Mouse (Mus musculus): Measurements from ENCODE around the gene Prdm16. TPM values are rescaled to one million over a fixed set of nuclear protein-coding genes. Genes with fewer than 3 reads are reported as not detected.

Gene Prdm16
- polyA plus RNA-seq, 1 experiment from 2014 or later = 17.5 TPM

DNA sequence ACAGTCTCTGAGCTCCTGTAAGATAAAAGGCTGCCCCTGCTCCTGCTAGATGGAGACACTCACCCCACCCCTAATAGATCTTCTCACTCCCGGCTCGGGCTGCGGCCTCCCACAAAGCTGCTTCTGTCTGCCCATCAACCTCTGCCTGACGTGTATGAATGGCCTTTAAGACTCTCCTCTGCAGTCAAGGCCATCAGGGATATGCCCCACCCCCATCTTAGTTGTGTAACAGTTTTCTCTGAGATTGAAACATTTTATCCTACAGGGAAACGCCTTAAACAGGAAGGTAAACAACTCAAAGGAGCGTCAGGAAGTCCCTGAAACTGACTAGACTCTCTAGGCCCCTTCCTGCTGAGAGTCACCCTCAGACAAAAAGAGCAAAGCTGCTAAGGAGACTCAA lies 24.6 kb upstream of the Prdm16 start:
- Histone ChIP-seq H3K36me3 (no peaks in the 10 kb centered on the region), H3K4me2 (no peak overlapping the region), H3K9me3 (no peaks in the 10 kb centered on the region), H3K4me3 (no peak overlapping the region), H3K27ac (no peak overlapping the region), H3K9ac (no peak overlapping the region), H3K4me1 (peaks cover 22% of the 10 kb centered on the region), H3K27me3 (peaks cover 32% of the 10 kb centered on the region)
- ATAC-seq (ENCODE audit: insufficient number of reproducible peaks, low FRiP score, low TSS enrichment, low read depth) = no peak
- WGBS = 45% methylated on average over 6 of the region's 6 CpGs

DNA sequence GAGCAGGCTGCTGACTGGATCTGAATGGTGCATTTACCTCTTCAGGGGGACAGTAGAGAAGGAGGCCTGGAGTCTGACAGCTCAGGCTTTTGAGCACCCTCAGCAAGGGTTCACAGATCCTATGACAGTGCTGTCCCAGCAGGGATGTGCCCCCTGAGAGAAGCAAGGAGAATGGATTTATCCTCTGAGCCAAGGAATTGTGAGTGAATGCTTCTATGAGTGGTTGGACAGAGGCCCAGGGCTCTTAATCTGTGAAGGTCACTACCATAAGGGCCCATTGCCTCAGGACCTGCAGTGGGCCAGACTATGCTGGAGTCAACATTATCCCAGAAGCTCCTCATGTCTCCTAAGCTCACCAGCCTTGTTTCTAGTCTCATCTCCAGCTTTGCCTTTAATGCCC lies 23.4 kb upstream of the Prdm16 start:
- H3K27me3 ChIP-seq = peaks cover 25% of the 10 kb centered on the region
- H3K4me3 ChIP-seq = no peak overlapping the region
- no peak overlapping the region for H3K27ac ChIP-seq
- no peak overlapping the region for H3K9ac ChIP-seq
- no peak for ATAC-seq (ENCODE audit: insufficient number of reproducible peaks, low FRiP score, low TSS enrichment, low read depth)
- H3K4me2 ChIP-seq = no peak overlapping the region
- no peaks in the 10 kb centered on the region for H3K9me3 ChIP-seq
- no peaks in the 10 kb centered on the region for H3K36me3 ChIP-seq
- H3K4me1 ChIP-seq = peaks cover 17% of the 10 kb centered on the region

DNA sequence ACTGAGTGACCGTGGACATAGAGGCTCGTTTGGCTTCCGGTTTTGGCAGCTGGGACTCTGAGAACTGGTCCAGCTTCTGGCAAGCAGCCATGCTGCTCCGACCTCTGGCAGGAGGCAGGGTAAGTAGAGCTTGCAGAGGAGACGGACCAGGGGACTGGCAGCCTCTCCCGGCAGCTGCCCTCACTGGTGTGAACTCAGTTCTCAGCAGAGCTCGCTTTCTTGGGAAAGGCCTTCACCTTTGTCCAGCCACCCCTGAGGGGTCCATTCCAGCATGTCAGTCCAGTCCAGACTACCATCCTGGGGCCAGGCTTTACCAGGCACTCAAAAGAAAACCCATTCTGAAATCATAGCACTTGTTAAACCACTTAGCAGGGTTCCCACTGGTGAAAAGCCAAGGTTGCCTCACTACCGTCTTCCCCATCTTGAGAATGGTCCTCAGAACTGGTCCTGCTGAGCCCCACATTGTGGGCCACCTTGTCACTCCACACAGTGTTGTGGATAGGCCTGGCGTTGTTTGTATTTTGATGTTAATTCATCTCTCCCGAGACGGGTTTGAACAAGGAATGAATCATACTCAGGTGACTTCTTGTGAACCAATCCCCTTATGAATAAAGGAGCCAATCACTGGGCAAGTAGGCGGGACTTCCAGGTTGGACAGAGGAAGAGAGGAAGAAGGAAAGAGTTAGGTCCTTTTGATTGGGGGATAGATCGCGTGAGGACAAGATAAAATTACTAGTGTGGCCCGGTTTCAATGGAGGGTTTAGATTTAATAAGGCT lies 18.6 kb upstream of the Prdm16 start:
- Histone ChIP-seq H3K4me2 (no peak overlapping the region), H3K4me1 (0 out of 2 replicates have a peak, but pooled peaks cover 9% of the 10 kb centered on the region), H3K4me3 (no peak overlapping the region), H3K36me3 (no peaks in the 10 kb centered on the region), H3K9me3 (no peaks in the 10 kb centered on the region), H3K27ac (no peak overlapping the region), H3K9ac (no peak overlapping the region), H3K27me3 (peaks cover 17% of the 10 kb centered on the region; the same call in 1 of the 2 replicates)
- no peak for ATAC-seq (ENCODE audit: insufficient number of reproducible peaks, low FRiP score, low TSS enrichment, low read depth)
- WGBS = 68% methylated on average over 15 of the region's 15 CpGs

DNA sequence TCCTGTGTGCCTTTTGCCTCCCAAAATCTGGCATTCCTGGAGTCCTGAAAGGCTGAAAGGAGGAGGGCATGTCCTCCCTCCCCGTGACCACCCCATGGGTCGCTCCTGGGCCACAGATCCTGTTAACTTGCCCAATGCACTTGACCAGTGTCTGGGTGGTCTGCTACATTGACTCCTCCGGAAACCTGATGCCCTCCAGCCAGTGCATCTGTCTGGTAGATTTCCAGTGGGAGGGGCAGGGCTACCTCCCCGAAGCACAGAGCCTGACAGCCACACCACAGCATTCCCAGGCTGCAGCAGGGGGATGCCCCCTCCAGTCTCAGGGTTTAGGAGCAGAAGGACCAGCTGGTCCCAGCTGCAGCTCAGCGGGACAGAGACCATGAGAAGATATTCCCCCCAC lies 15.8 kb upstream of the Prdm16 start:
- Histone ChIP-seq H3K9me3 (no peaks in the 10 kb centered on the region), H3K27ac (no peak overlapping the region), H3K36me3 (no peaks in the 10 kb centered on the region), H3K4me3 (no peak overlapping the region), H3K4me2 (no peak overlapping the region), H3K9ac (no peak overlapping the region), H3K4me1 (peaks cover 20% of the 10 kb centered on the region), H3K27me3 (0 out of 2 replicates have a peak, but pooled peaks cover 9% of the 10 kb centered on the region)
- WGBS = 18% methylated on average over 5 of the region's 5 CpGs
- no peak for ATAC-seq (ENCODE audit: insufficient number of reproducible peaks, low FRiP score, low TSS enrichment, low read depth)

DNA sequence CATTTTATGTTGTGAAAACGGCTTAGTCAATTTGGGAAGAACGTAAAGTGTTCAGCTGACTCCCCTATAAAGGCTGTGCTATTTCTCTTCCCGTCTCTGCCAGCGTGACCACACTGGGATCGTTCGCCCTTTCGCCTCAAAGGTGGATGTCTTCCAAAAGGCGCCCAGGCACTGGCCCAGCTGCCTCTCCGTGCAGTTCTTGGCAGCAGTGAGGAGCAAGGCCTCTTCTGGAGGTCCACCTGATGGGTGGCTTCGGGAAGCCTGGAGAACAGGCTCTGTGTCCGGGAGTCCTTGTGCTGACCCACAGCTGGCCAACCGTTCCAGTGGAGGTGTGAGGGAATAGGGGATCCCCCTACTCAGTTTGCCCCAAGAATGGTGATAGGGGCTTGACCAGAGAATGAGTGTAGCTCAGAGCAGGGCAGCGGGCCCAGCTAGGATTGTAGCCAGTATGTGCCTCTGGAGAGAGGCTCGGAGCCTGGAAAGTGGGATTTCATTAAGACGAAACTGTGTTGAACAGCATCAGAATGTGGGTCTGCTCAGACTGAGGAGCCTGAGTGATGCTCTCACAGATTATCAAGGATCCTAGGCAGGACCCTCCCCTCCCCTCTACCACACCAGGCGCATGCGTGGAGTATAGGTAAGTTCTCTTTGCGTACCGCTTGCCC lies 12.5 kb upstream of the Prdm16 start:
- H3K9ac ChIP-seq = no peak overlapping the region
- no peak overlapping the region for H3K4me3 ChIP-seq
- peak; percentile 69 for ATAC-seq (ENCODE audit: insufficient number of reproducible peaks, low FRiP score, low TSS enrichment, low read depth)
- no peaks in the 10 kb centered on the region for H3K36me3 ChIP-seq
- 40% methylated on average over 19 of the region's 19 CpGs for WGBS
- H3K4me2 ChIP-seq = no peak overlapping the region
- H3K9me3 ChIP-seq = peaks cover 6% of the 10 kb centered on the region
- peak overlapping the region; percentile 47 for H3K27ac ChIP-seq
- peaks cover 11% of the 10 kb centered on the region for H3K27me3 ChIP-seq
- peaks cover 20% of the 10 kb centered on the region for H3K4me1 ChIP-seq

DNA sequence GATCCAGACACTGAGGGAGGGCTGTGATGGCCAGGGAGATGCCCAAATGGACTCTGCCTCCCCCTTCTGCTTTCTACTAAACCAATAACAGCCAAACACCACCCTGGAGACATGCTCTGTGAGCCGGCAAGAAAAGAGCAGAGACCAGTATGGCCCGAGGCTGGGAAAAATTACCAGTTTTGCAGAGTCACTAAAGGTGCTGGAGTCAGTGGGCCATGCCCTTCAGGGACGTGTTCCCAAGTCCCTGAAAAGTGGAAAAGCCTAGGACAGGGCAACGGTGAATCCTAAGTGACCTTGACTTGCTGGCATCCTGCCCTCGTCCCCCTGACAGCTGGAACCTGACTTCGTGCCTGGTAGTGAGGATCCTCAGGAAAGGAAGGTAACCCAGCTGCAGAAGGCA lies 5.8 kb upstream of the Prdm16 start:
- Histone ChIP-seq H3K36me3 (no peaks in the 10 kb centered on the region), H3K27me3 (peaks cover 66% of the 10 kb centered on the region), H3K27ac (no peak overlapping the region), H3K4me2 (no peak overlapping the region), H3K4me3 (no peak overlapping the region), H3K4me1 (peaks cover 51% of the 10 kb centered on the region), H3K9me3 (peaks cover 6% of the 10 kb centered on the region), H3K9ac (no peak overlapping the region)
- ATAC-seq (ENCODE audit: insufficient number of reproducible peaks, low FRiP score, low TSS enrichment, low read depth) = no peak
- 19% methylated on average over 6 of the region's 6 CpGs for WGBS

DNA sequence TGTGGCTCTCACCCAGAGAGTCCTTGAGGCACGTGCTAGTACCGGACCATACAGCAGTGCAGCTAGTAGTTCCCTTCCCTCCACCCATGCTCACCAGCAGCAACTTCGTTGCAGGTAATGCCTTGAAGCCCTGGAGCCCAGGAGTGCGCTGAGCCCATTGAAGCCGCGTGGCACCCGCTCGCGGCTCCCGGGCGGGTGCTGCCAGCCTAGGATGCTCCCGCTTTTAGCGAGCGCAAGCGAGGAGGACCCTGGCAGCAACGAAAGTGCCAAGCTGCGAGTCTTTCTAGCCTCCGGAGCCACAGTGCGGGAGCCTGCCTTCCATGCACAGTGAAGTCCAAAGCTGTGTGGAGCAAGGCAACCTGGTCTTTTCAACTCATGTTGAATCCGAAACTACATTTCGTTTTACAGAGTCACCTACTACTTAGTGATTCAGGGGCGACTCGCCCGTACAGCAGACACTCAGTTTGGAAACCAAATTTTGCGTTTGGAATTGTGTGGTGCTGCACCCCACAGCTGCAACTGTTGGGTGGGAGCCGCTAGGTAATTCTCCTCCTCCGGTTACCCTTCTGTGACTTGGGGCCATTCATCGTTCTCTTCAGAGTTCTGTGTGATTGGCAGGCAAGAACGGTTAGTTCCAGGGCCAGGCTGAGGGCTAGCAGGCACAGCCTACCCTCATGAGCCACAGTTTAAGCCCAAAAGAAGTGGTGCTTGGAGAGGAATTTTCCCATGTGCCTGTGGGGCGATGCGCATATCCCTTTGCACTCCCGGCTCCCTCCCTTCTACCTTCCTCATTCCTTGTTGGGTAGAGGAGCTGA lies 4.8 kb upstream of the Prdm16 start:
- Histone ChIP-seq H3K36me3 (no peaks in the 10 kb centered on the region), H3K27me3 (peaks cover 75% of the 10 kb centered on the region), H3K4me2 (peak overlapping the region; percentile 36), H3K9ac (0 out of 2 replicates have a peak overlapping the region, but pooled peaks have one; percentile 11), H3K9me3 (no peaks in the 10 kb centered on the region), H3K4me1 (peaks cover 61% of the 10 kb centered on the region), H3K4me3 (peak overlapping the region; percentile 14; the same call in 1 of the 2 replicates), H3K27ac (peak overlapping the region; percentile 59; the same call in 1 of the 2 replicates)
- ATAC-seq (ENCODE audit: insufficient number of reproducible peaks, low FRiP score, low TSS enrichment, low read depth) = no peak
- 9% methylated on average over 32 of the region's 32 CpGs for WGBS

DNA sequence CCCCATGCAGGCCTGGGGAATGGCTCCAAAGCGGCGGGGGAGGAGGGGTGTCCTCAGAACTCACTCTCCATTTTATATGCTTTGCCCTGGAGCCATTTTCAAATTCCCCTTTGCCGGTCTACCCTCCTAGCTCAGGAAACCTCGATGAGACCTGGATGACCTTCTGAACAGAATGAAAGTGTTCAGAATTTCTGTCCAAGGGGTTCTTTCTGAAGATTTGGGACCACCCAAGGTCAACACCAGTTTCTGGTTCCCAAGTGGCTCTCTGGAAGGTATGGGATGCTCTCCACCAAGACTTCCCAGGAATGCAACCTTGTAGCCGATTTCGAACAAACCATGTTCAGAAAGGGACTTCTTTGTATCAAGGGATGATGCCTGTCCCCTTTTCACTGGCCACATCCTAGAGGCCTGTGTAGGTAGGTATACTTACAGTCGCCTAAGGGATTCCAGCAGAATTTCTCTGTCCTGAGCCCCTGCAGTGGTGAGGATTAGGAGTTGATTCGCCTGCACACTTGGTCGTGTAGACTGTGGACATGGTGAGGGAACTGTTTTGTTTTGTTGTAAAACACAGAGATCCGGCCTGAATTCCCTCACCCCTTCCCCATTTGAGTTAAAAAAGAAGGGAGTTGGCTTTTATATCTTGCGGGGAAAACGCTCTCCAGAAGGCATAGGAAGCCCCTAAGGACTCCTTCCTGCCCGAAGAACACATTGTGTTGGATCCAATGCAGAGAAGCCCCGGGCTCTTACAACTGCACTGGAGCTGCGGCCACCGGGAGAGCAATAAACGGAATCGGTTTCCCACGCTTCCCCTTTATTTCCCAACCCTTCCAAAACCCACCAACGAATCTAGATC lies 4.0 kb upstream of the Prdm16 start:
- peak overlapping the region; percentile 59; the same call in 1 of the 2 replicates for H3K27ac ChIP-seq
- peaks cover 62% of the 10 kb centered on the region for H3K4me1 ChIP-seq
- ATAC-seq (ENCODE audit: insufficient number of reproducible peaks, low FRiP score, low TSS enrichment, low read depth) = no peak
- no peaks in the 10 kb centered on the region for H3K9me3 ChIP-seq
- peak overlapping the region; percentile 41 for H3K4me2 ChIP-seq
- 11% methylated on average over 20 of the region's 20 CpGs for WGBS
- peak overlapping the region; percentile 70 for H3K4me3 ChIP-seq
- no peaks in the 10 kb centered on the region for H3K36me3 ChIP-seq
- H3K27me3 ChIP-seq = peaks cover 80% of the 10 kb centered on the region
- no peak overlapping the region for H3K9ac ChIP-seq

DNA sequence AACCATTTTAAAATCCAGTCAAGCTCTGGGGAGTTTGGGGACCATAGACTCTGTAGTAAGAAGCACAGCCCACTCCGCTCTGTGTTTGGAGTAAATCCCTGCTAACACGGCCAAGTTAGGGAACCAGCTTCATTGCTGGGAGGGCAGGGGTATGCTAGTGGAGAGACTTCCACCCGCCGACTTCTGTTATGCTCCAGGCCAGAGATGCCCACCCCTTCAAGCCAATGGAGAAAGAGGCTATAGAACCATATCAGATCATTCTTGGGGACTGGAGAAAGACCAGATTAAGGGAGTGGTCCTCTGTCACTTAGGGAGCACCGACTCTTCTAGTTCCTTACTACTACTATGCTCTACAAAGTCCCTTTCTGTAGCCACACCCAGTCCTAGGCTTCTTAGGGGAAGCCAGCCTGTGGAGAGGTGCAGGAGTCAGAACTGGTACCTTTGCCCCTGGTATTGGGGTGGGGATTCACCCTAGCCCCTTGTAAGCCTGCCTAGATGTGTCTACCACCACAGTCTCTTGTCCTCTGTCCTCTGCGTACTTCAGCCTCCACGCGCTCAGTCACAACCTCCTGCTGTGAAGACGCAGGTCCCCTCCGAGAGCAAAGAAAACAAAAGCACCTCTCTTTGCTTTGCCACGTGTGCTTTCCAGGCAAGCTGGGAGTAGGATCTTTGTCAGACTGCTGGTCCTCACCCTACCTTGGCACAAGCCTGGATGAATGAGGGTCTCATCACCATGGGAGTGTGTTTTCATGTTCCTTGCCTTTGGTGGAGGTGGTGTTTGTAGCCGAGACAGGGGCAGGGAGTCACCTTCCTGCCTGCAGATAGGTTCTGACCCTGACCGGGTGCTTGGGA lies 3.1 kb upstream of the Prdm16 start:
- WGBS = 25% methylated on average over 13 of the region's 13 CpGs
- Histone ChIP-seq H3K4me2 (peak overlapping the region; percentile 41), H3K27me3 (peaks cover 85% of the 10 kb centered on the region), H3K4me1 (peaks cover 70% of the 10 kb centered on the region), H3K4me3 (peak overlapping the region; percentile 70), H3K9me3 (no peaks in the 10 kb centered on the region), H3K27ac (peak overlapping the region; percentile 58), H3K36me3 (no peaks in the 10 kb centered on the region), H3K9ac (no peak overlapping the region)
- no peak for ATAC-seq (ENCODE audit: insufficient number of reproducible peaks, low FRiP score, low TSS enrichment, low read depth)

DNA sequence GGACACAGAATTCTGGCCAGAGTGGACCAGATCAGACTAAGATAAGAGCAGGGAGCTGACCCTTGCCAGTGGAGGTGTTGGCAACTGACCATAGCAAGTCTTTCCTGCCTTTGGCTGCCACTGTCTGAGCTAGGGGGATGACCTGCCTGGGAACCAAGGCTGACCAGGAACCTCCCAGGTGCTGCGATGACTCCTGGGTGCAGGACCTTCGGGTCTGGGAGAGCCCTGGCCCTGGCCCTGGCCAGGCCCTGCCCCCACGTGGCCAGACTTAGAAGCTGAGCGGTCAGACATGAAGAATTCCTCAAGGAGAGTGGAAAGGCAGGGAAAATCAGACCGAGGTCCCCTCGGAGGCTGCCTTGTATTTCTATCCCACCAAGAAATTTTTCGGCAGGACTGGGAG lies 2.5 kb upstream of the Prdm16 start:
- Histone ChIP-seq H3K4me3 (peak overlapping the region; percentile 70), H3K36me3 (no peaks in the 10 kb centered on the region), H3K9ac (no peak overlapping the region), H3K4me1 (peaks cover 73% of the 10 kb centered on the region), H3K27ac (peak overlapping the region; percentile 58), H3K27me3 (peaks cover 89% of the 10 kb centered on the region), H3K9me3 (no peaks in the 10 kb centered on the region), H3K4me2 (peak overlapping the region; percentile 41)
- WGBS = 9% methylated on average over 7 of the region's 7 CpGs
- no peak for ATAC-seq (ENCODE audit: insufficient number of reproducible peaks, low FRiP score, low TSS enrichment, low read depth)

Measured in limb, embryonic 15.5 days (tissue).